Mouse (Mus musculus) lung, postnatal 0 days (tissue): ENCODE measurements around the gene Nlrp4c.

Source experiments
- CTCF ChIP-seq: IDR thresholded peaks from 2 replicates; pipeline ENCODE4 v1.5.1; 2016; ENCODE audit warnings: antibody characterized with exemption, mild to moderate bottlenecking
- EP300 ChIP-seq: IDR thresholded peaks from 2 replicates; pipeline ENCODE4 v1.6.1; 2016; ENCODE audit warnings: antibody characterized with exemption, mild to moderate bottlenecking, control low read depth

- TF ChIP-seq CTCF (no peak), EP300 (no peak)
These were observed 102.0 kb downstream of the Nlrp4c start for GRCm38 (mm10) chr7:6146982-6147325.
